Mouse (Mus musculus) intestine, embryonic 14.5 days (tissue): ENCODE measurements around the gene Pycr2. TPM values are rescaled to one million over a fixed set of nuclear protein-coding genes. Genes with fewer than 3 reads are reported as not detected.

Experiments used
- ATAC-seq: fragments of 200-750 bp; cut with Nextera tagmentation; replicated peaks from 2 replicates; pipeline ENCODE4 v1.8.0; 2017; ENCODE audit warnings: low read depth, moderate number of reproducible peaks, moderate TSS enrichment, moderate library complexity; ENCODE audit not compliant: low FRiP score, low TSS enrichment
- DNase-seq: peaks from one replicate; pipeline ENCODE4 v3.0.0-alpha.2; 2018; ENCODE audit warnings: low spot score
- H3K27ac ChIP-seq: fragments of 300-500 bp; sonication (generic); 2 replicates; pipeline ENCODE4 v1.5.1; 2014; ENCODE audit warnings: low read depth, mild to moderate bottlenecking, control low read depth
- H3K27me3 ChIP-seq: fragments of 300-500 bp; sonication (generic); replicated peaks from 2 replicates; pipeline ENCODE4 v1.6.1; 2014; ENCODE audit warnings: low read length, control low read depth; ENCODE audit not compliant: control insufficient read depth, insufficient read depth
- H3K36me3 ChIP-seq: fragments of 300-500 bp; sonication (generic); 2 replicates; pipeline ENCODE4 v1.6.1; 2014; ENCODE audit warnings: low read length, control low read depth; ENCODE audit not compliant: control insufficient read depth, insufficient read depth
- H3K4me1 ChIP-seq: fragments of 300-500 bp; sonication (generic); replicated peaks from 2 replicates; pipeline ENCODE4 v1.6.1; 2014; ENCODE audit warnings: low read length, control low read depth, mixed read lengths; ENCODE audit not compliant: control insufficient read depth, insufficient read depth
- H3K4me2 ChIP-seq: fragments of 300-500 bp; sonication (generic); 2 replicates; pipeline ENCODE4 v1.6.1; 2014; ENCODE audit warnings: low read length
- H3K4me3 ChIP-seq: fragments of 300-500 bp; sonication (generic); 2 replicates; pipeline ENCODE4 v1.5.1; 2014; ENCODE audit warnings: low read depth, low read length, control low read depth, mixed read lengths
- H3K9ac ChIP-seq: fragments of 300-500 bp; sonication (generic); 2 replicates; pipeline ENCODE4 v1.6.1; 2014; ENCODE audit warnings: mild to moderate bottlenecking, low read length
- H3K9me3 ChIP-seq: fragments of 300-500 bp; sonication (generic); 2 replicates; pipeline ENCODE4 v1.6.1; 2016; ENCODE audit warnings: low read length, control low read depth; ENCODE audit not compliant: control insufficient read depth
- WGBS: fragments of 180-500 bp; shearing (Covaris S2); extraction: QIAGEN DNeasy Blood & Tissue Kit; methylation state at CpG from one replicate; pipeline ENCODE4 v1.1.7; 2014; 5-methylcytosine and 5-hydroxymethylcytosine counted together
- polyA plus RNA-seq: library from polyadenylated mRNA; unstranded; fragments of >200 nt; fragmentation: Nextera tagmentation; extraction: Ambion mirVana; gene quantifications from 2 replicates; pipeline ENCODE4 v1.2.1, GENCODE M21; 2014

Gene Pycr2
- polyA plus RNA-seq, 1 experiment from 2014 or later: 86.5 TPM

DNA sequence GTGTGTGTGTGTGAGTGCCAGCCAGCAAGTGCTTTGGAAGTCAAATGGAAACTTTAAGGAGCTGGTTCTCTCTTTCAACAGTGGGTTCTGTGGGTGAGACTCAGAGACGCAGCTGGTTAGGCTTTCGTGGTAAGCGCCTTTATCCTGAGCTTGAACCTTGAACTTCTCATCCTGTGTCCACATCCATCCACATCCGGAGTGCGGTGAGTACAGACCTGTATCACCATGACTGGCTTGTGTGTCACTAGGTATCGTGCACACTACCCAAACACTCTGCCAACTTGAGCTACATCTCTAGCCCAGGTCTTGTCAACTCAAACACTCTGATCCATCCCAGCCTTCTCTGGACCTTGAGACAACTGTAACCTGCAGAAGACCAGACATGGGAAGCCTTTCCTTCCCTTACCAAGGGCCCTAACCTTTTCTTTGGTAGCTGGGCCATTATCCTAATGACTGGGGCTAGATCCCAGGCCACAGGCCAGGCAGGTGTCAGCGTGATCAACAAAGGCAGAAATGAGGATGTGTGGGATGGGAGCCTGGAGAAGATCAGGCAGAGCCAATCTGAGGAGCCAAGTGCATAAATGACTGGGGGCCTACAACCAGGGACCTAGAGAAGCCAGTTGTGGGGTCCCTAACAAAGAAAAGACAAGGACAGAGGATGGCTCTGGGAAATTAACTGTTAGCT lies 36.8 kb downstream of the Pycr2 start:
- Histone ChIP-seq H3K4me2 (peak overlapping the region; percentile 88), H3K9me3 (no peaks in the 10 kb centered on the region), H3K9ac (no peak overlapping the region), H3K4me3 (peak overlapping the region; percentile 72; the same call in 1 of the 2 replicates), H3K27me3 (peaks cover 9% of the 10 kb centered on the region), H3K4me1 (peaks cover 32% of the 10 kb centered on the region), H3K36me3 (no peaks in the 10 kb centered on the region), H3K27ac (no peak overlapping the region)
- 86% methylated on average over 7 of the region's 7 CpGs for WGBS
- DNase-seq (no peak), ATAC-seq (no peak)

DNA sequence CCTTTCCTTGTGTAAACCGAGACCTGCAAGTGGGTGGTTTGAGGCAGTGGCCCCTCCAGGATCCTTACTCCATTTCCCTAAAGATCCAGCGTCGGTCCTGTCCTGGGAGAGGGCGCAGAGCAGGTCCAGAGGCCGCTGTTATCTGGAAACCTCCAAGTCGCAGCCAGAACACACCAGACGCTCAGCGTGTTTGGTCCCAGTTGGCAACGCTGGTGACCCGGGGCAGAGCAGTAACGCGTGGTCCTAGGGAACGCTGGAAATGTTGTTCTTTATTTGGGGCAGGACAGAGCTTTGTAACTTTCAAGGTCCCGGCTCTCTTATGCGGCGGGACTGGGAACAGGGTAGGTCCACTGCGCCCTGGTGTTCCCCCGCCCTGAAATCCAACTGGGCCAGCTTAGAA lies 37.6 kb downstream of the Pycr2 start:
- DNase-seq: no peak

DNA sequence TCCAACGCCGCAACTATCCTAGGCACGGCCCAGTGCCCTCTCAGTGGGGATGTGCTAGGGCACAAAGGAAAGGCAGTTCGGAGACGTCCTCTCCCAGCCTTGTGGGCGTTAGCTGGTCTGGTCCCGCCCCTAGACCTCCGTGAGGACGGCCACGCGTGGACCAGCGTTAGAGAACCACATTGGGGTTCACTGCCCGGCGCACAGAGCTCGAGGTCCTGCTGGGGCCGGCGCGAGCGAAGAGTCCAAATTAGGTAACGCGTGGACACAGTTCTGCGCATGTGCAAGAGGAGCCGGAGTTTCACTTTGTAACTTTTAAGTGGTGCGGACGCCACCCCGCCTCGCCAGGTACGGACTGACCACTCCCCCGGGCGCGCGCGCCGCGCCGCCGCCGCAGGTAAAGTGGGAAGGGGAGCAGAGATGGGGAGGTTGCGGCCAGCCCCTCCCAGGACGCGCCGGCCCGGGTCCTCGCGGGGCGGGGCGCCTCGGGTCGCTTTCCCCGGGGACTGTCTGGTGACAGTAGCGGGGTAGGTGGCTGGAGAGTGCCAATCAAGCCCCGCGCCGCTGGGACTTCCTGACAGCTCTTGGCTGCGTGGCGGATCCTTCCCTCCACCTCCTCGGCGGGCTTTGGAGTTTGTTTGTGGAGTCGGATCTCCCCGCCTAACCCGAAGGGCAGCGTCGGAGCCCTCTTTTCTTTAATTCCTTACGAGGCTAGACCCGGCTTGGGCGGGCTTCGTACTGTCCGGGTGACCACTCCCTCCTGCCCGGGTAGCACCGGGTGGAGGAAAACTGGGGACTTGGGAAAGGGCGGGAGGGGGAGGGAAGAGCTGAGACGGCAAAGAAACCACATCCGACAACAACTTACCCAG lies 38.3 kb downstream of the Pycr2 start, which contains the start of gene Tmem63a:
Gene Tmem63a, plus strand, starts transcription at position 179 of the 866 bp plus-strand sequence.
- DNase-seq: peak; percentile 94
- H3K9me3 ChIP-seq: no peaks in the 10 kb centered on the region
- H3K27ac ChIP-seq: peak within 1 kb of the TSS; percentile 77
- peaks cover 9% of the 10 kb centered on the region for H3K36me3 ChIP-seq
- H3K4me2 ChIP-seq: peak within 1 kb of the TSS; percentile 88
- H3K4me1 ChIP-seq: peaks cover 32% of the 10 kb centered on the region
- H3K4me3 ChIP-seq: peak within 1 kb of the TSS; percentile 72
- 0 out of 2 replicates have a peak, but pooled peaks cover 5% of the 10 kb centered on the region for H3K27me3 ChIP-seq
- under 1% methylated on average over 73 of the region's 73 CpGs for WGBS
- peak; percentile 72 for ATAC-seq
- H3K9ac ChIP-seq: peak within 1 kb of the TSS; percentile 80

More for the DNA sequence above, 37.6 kb downstream of the Pycr2 start:
- peak overlapping the region; percentile 80 for H3K9ac ChIP-seq
- 6% methylated on average over 18 of the region's 18 CpGs for WGBS
- H3K4me1 ChIP-seq: peaks cover 32% of the 10 kb centered on the region
- peak overlapping the region; percentile 72 for H3K4me3 ChIP-seq
- H3K27me3 ChIP-seq: 0 out of 2 replicates have a peak, but pooled peaks cover 5% of the 10 kb centered on the region
- H3K36me3 ChIP-seq: peaks cover 2% of the 10 kb centered on the region
- H3K4me2 ChIP-seq: peak overlapping the region; percentile 88
- 0 out of 2 replicates have a peak, but pooled peaks have one; percentile 5 for ATAC-seq
- no peaks in the 10 kb centered on the region for H3K9me3 ChIP-seq
- peak overlapping the region; percentile 77 for H3K27ac ChIP-seq

DNA sequence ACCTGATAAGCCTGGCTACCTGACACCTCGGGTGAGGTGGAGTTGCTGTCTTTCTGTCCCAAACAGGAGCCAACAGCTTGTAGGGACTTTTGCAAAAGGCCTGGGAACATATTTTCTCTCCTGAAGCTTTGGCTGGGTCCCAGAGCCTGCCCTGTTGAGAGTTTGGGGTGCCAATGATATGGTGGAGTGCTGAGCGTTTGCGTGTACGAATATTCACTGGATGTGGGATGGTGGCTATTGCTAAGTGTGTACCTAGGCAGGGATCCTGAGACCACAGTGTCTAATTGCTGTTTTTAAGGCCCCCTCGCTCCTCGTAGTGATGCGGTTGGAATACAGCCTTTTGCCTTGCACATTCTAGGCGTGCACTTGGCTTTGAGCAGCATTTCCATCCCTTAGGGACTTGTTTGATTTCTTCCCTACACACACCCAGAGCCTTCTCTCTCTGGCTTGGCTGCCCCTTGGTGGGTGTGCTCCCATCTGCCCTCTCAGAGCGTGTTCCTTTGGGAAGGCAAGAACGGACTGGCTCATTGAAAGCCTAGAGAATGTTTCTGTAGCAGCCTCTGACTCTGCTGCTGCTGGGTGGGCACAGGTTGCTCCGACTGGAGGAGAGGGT lies 39.0 kb downstream of the Pycr2 start:
- H3K36me3 ChIP-seq: peaks cover 16% of the 10 kb centered on the region
- WGBS: 51% methylated on average over 11 of the region's 11 CpGs
- DNase-seq (no peak), ATAC-seq (no peak)
- H3K4me2 ChIP-seq: peak overlapping the region; percentile 88
- H3K9ac ChIP-seq: peak overlapping the region; percentile 80
- no peaks in the 10 kb centered on the region for H3K9me3 ChIP-seq
- peak overlapping the region; percentile 72 for H3K4me3 ChIP-seq
- no peak overlapping the region; the same call in 1 of the 2 replicates for H3K27ac ChIP-seq
- peaks cover 32% of the 10 kb centered on the region for H3K4me1 ChIP-seq
- 0 out of 2 replicates have a peak, but pooled peaks cover under 1% of the 10 kb centered on the region for H3K27me3 ChIP-seq

DNA sequence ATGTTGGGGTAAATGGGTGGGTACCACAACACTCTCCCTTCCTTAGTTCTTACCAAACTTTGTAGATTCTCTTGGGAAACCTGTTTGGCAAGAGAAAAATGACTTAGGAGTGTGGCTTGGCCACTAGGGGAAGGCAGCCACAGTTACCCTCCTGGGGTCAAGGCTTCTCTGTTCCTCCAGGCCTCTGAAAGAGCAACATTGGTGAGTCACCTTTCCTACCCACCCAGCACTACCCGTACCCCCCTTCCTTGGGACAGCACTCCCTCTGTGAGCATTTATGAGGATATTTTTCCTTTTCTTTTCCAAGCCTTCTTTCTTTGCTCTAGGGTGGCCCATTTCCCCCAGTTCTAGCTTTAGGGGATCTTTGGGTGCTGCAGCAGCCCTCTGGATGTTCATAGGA lies 39.8 kb downstream of the Pycr2 start:
- H3K4me1 ChIP-seq: peaks cover 32% of the 10 kb centered on the region
- DNase-seq: no peak
- H3K4me2 ChIP-seq: no peak overlapping the region
- no peak for ATAC-seq
- no peak overlapping the region for H3K4me3 ChIP-seq
- H3K36me3 ChIP-seq: peaks cover 24% of the 10 kb centered on the region
- H3K27me3 ChIP-seq: no peaks in the 10 kb centered on the region
- no peak overlapping the region for H3K27ac ChIP-seq
- H3K9me3 ChIP-seq: no peaks in the 10 kb centered on the region
- H3K9ac ChIP-seq: no peak overlapping the region
- 75% methylated on average over 1 of the region's 1 CpGs for WGBS

DNA sequence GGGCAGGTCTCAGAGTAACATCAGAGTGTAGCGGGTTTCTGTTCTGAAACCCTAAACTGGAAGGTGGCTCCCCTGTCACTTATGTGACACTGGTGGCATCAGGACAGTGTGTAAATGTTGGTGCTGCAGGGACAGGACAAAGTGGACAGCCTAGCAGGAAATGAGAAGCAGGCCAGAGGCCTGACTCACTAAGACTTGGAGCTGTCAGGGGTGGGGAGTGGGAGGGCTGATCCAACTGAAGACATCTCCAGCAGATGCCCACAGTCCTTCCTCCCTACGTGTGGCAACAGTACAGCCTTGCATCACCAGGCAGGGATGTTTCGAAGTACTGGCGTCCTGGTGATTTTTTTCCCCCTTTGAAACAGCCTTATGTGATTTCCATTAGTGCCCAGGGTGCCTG lies 40.5 kb downstream of the Pycr2 start:
- DNase-seq (no peak), ATAC-seq (no peak)
- Histone ChIP-seq H3K4me2 (no peak overlapping the region), H3K9me3 (no peaks in the 10 kb centered on the region), H3K9ac (no peak overlapping the region), H3K36me3 (peaks cover 26% of the 10 kb centered on the region), H3K4me1 (peaks cover 32% of the 10 kb centered on the region), H3K4me3 (no peak overlapping the region), H3K27me3 (no peaks in the 10 kb centered on the region), H3K27ac (peak overlapping the region; percentile 85; the same call in 1 of the 2 replicates)
- WGBS: 87% methylated on average over 4 of the region's 4 CpGs

DNA sequence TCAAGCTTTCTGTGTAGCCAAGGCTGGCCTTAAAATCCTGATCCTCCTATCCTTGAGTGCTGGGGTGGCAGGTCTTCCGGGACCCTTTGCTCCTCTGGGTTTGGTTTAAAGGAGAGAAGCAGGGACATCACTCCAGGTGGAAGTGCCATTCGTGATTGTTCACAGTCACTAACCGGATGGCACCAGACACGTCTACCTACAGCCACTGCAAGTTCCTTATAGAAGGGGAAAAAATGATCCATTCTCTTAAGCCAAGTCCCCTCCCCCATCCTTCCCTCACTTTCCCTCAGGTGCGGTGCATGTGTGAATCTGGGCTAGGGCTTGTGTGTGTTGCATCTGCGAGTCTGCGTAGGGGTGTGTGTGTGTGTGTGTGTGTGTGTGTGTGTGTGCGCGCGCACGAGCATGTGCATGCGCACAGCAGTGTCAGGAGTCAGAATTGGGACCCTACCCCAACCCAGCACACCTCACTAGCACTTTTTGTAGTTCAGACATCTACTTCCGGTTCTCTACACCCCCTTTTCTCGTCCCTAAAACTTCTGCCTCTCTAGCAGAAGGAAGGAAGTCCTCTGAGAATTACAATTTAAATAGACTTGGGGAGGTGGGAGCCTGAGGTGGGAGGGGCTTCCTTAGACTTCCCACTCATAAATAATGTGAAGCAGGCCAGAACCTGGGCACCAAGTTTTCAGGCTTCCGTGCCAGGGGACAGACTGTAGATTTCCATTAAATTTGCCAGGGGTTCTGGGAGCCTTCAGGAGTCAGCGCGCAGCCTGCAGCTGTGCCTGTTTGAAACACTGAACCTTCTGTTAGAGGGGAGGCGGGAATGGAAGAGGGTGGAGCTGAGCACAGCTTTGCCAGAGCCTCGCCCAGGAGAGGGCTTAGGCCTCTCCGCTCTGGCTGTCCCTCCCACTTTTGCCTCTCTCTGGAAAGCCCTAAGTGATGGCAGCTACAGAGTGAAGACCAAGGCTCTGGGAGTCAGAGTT lies 41.2 kb downstream of the Pycr2 start:
- H3K4me3 ChIP-seq: peak overlapping the region; percentile 10; the same call in 1 of the 2 replicates
- H3K27me3 ChIP-seq: no peaks in the 10 kb centered on the region
- H3K4me2 ChIP-seq: peak overlapping the region; percentile 49
- peak overlapping the region; percentile 85 for H3K27ac ChIP-seq
- peak; percentile 82 for DNase-seq
- peaks cover 30% of the 10 kb centered on the region for H3K36me3 ChIP-seq
- 28% methylated on average over 20 of the region's 20 CpGs for WGBS
- H3K4me1 ChIP-seq: peaks cover 32% of the 10 kb centered on the region
- H3K9ac ChIP-seq: no peak overlapping the region; the same call in 1 of the 2 replicates
- no peaks in the 10 kb centered on the region for H3K9me3 ChIP-seq
- peak; percentile 79 for ATAC-seq
